Mouse (Mus musculus) olfactory bulb, adult 2 months (tissue): ENCODE data around the gene Sos2.

Experiments
- CTCF ChIP-seq: fragments of 200-500 bp; IDR thresholded peaks from 2 replicates; pipeline ENCODE4 v1.5.1; 2012; ENCODE audit warnings: low read depth, mild to moderate bottlenecking, low read length, moderate library complexity; ENCODE audit not compliant: insufficient read depth
- POLR2A ChIP-seq: fragments of 200-500 bp; IDR thresholded peaks from 2 replicates; pipeline ENCODE4 v1.6.1; 2012; ENCODE audit warnings: mild to moderate bottlenecking, low read depth, low read length, moderate library complexity; ENCODE audit not compliant: insufficient read depth

- TF ChIP-seq CTCF (no peak), POLR2A (no peak)
Observed at GRCm38 (mm10) chr12:69537243-69537674, 144.4 kb downstream of the Sos2 start.
